Mouse (Mus musculus): ENCODE measurements around the gene Stn1. TPM values are rescaled to one million over a fixed set of nuclear protein-coding genes. Genes with fewer than 3 reads are reported as not detected.

The Stn1 gene
- polyA plus RNA-seq, 2 experiments: 6.4 to 8.1 TPM

- H3K9ac ChIP-seq (replicated peaks): peak overlapping the region; percentile 61
- WGBS (ENCODE audit: insufficient replicate concordance): 10% methylated on average over 25 of the region's 25 CpGs
- H3K4me2 ChIP-seq (ENCODE audit: low read depth): peak overlapping the region; percentile 69
- no peaks in the 10 kb centered on the region for H3K36me3 ChIP-seq (replicated peaks; ENCODE audit: control insufficient read depth, insufficient read depth, low read depth)
- H3K9me3 ChIP-seq (ENCODE audit: control insufficient read depth, low read length): no peaks in the 10 kb centered on the region
- H3K4me1 ChIP-seq (replicated peaks; ENCODE audit: control insufficient read depth in 2 of 2, insufficient read depth in 2 of 2, low read length in 1 of 2): peaks cover 36 to 42% of the 10 kb centered on the region in 2 experiments
- no peak for DNase-seq (ENCODE audit: low read depth in 3 of 3, low spot score in 3 of 3)
- peak overlapping the region; percentile 48 for H3K27ac ChIP-seq
- H3K27me3 ChIP-seq (ENCODE audit: control insufficient read depth, insufficient read depth, low read length): no peaks in the 10 kb centered on the region
- peak; percentile 52 for ATAC-seq (ENCODE audit: insufficient read depth)
- TF ChIP-seq EP300 (IDR thresholded peaks at IDR 0.05; ENCODE audit: low read depth) (no peak), CTCF (IDR thresholded peaks at IDR 0.05; ENCODE audit: low read depth) (no peak)
- H3K4me3 ChIP-seq (ENCODE audit: insufficient read depth in 1 of 2, low read depth in 2 of 2, low read length in 2 of 2): peak overlapping the region; percentile 3 to 41
Measured at GRCm38 (mm10) chr19:47510473-47511293, 26.6 kb downstream of the Stn1 start.

GRCm38 (mm10) chr19:47510135-47510472 is 27.2 kb downstream of the Stn1 start:
- H3K4me3 ChIP-seq (ENCODE audit: insufficient read depth in 1 of 2, low read depth in 2 of 2, low read length in 2 of 2): peak overlapping the region in 1 of 2 experiments; percentile 41; a peak in 2 of 4 replicates
- no peak for DNase-seq (ENCODE audit: low read depth in 3 of 3, low spot score in 3 of 3)
- peak overlapping the region; percentile 35 for H3K27ac ChIP-seq
- peak overlapping the region; percentile 69 for H3K4me2 ChIP-seq (ENCODE audit: low read depth)
- 28% methylated on average over 7 of the region's 7 CpGs for WGBS (ENCODE audit: insufficient replicate concordance)
- H3K9me3 ChIP-seq (ENCODE audit: control insufficient read depth, low read length): no peaks in the 10 kb centered on the region
- H3K36me3 ChIP-seq (replicated peaks; ENCODE audit: control insufficient read depth, insufficient read depth, low read depth): no peaks in the 10 kb centered on the region
- ATAC-seq (ENCODE audit: insufficient read depth): 0 out of 2 replicates have a peak, but pooled peaks have one; percentile 10
- peaks cover 36 to 42% of the 10 kb centered on the region in 2 experiments for H3K4me1 ChIP-seq (replicated peaks; ENCODE audit: control insufficient read depth in 2 of 2, insufficient read depth in 2 of 2, low read length in 1 of 2)
- no peaks in the 10 kb centered on the region for H3K27me3 ChIP-seq (ENCODE audit: control insufficient read depth, insufficient read depth, low read length)
- TF ChIP-seq CTCF (IDR thresholded peaks at IDR 0.05; ENCODE audit: low read depth) (no peak), EP300 (IDR thresholded peaks at IDR 0.05; ENCODE audit: low read depth) (no peak)
- H3K9ac ChIP-seq (replicated peaks): peak overlapping the region; percentile 61; the same call in 1 of the 2 replicates

DNA sequence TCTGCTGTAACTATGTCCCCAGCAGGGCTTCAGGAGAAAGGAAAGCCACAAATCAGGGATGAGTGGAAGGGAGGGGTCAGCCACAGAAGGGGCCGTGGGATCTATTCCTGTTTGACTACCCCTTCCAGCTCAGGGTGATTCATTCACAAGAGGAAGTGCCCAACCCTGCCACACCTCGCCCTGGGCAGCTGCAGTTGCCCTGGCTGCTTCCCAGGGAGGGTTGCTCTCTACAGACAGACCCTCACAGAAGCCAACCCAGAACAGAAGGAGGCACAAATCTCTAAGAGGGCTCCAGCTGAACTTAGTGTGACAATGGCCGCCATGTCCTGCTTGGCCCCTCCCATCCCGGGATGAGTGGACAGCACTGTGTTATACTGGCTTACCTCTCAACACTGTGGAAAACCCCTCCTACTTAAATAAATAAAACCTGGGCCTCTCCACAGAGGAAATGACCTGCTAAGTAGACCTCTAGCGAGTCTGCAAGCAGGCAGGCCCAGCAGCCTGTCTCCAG is 28.5 kb downstream of the Stn1 start:
- Histone ChIP-seq H3K27ac (no peak overlapping the region), H3K9me3 (ENCODE audit: control insufficient read depth, low read length) (no peaks in the 10 kb centered on the region), H3K36me3 (replicated peaks; ENCODE audit: control insufficient read depth, insufficient read depth, low read depth) (no peaks in the 10 kb centered on the region), H3K27me3 (ENCODE audit: control insufficient read depth, insufficient read depth, low read length) (no peaks in the 10 kb centered on the region), H3K4me2 (ENCODE audit: low read depth) (peak overlapping the region; percentile 54), H3K4me1 (replicated peaks; ENCODE audit: control insufficient read depth in 2 of 2, insufficient read depth in 2 of 2, low read length in 1 of 2) (peaks cover 36 to 42% of the 10 kb centered on the region in 2 experiments), H3K4me3 (ENCODE audit: insufficient read depth in 1 of 2, low read depth in 2 of 2, low read length in 2 of 2) (no peak overlapping the region), H3K9ac (replicated peaks) (no peak overlapping the region)
- whole genome bisulfite sequencing (ENCODE audit: insufficient replicate concordance): 21% methylated on average over 5 of the region's 5 CpGs
- ATAC-seq (ENCODE audit: insufficient read depth): no peak
- no peak for TF ChIP-seq CTCF (IDR thresholded peaks at IDR 0.05; ENCODE audit: low read depth)
- no peak for TF ChIP-seq EP300 (IDR thresholded peaks at IDR 0.05; ENCODE audit: low read depth)
- no peak for DNase-seq (ENCODE audit: low read depth in 3 of 3, low spot score in 3 of 3)

DNA sequence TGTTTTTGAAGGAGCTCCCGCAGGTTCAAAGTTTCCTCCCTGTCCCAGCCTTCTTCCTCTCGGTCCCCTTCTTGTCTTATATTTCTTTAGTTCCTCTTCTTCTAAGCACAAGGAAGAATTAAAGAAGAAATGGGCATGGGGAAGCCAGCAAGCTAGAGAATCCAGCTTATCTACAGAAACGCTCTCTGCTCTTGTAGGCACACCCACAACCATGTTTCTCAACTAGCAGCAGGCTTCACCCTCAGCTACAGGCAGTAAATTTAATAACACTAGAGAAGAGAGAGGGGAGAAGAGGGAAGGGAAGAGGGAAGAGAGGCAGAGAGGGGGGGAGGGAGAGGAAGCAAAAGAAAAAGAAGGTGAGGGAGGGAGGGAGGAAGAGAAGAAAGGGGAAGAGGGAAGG is 29.1 kb downstream of the Stn1 start:
- DNase-seq (ENCODE audit: low read depth in 3 of 3, low spot score in 3 of 3) (no peak), ATAC-seq (ENCODE audit: insufficient read depth) (no peak)
- H3K4me2 ChIP-seq (ENCODE audit: low read depth): peak overlapping the region; percentile 54
- peak overlapping the region in 1 of 2 experiments; percentile 4; a peak in 1 of 4 replicates for H3K4me3 ChIP-seq (ENCODE audit: insufficient read depth in 1 of 2, low read depth in 2 of 2, low read length in 2 of 2)
- H3K9ac ChIP-seq (replicated peaks): peak overlapping the region; percentile 34; the same call in 1 of the 2 replicates
- no peak overlapping the region; the same call in 1 of the 2 replicates for H3K27ac ChIP-seq
- no peaks in the 10 kb centered on the region for H3K36me3 ChIP-seq (replicated peaks; ENCODE audit: control insufficient read depth, insufficient read depth, low read depth)
- no peaks in the 10 kb centered on the region for H3K27me3 ChIP-seq (ENCODE audit: control insufficient read depth, insufficient read depth, low read length)
- no peaks in the 10 kb centered on the region for H3K9me3 ChIP-seq (ENCODE audit: control insufficient read depth, low read length)
- peaks cover 36 to 42% of the 10 kb centered on the region in 2 experiments for H3K4me1 ChIP-seq (replicated peaks; ENCODE audit: control insufficient read depth in 2 of 2, insufficient read depth in 2 of 2, low read length in 1 of 2)
- 9% methylated on average over 3 of the region's 3 CpGs for WGBS (ENCODE audit: insufficient replicate concordance)
- TF ChIP-seq EP300 (IDR thresholded peaks at IDR 0.05; ENCODE audit: low read depth) (no peak), CTCF (IDR thresholded peaks at IDR 0.05; ENCODE audit: low read depth) (no peak)

Data from liver, embryonic 14.5 days (tissue).